ENCODE assay signal across 32 mouse cellular contexts in the genomic region with DNA sequence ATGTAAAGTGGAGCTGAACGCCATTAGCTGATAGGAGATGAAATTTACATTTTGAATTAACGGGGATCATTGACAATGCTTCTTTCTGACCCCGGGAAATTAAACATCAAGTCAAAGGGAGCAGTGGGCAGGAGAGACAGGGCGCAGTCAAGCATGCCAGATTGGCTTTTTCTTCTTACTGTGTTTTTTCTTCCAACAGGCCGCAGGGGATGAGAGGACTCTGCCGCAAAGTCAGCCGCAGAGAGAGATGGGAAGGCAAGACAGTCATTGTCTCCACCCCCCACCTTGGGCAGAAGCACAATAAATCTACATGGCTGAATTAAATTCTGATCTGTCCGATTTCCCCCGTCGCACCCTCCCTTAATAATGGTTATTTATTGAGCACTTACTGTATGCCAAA. TPM values are rescaled to one million over a fixed set of nuclear protein-coding genes. Genes with fewer than 3 reads are reported as not detected.
"Had no signal": no experiment of that assay in that cellular context is flagged by ENCODE, and none has a peak within 500 bp of the region (broad histone marks: within the 10 kb centered on the region; RNA-seq: fewer than 3 reads in every experiment).

No protein-coding gene starts in this region.

- H3K4me1 ChIP-seq: embryonic facial prominence, embryonic 12.5 days; embryonic facial prominence, embryonic 15.5 days; forebrain, embryonic 10.5 days; forebrain, embryonic 15.5 days had no signal

- H3K36me3 ChIP-seq: embryonic facial prominence, embryonic 10.5 days; embryonic facial prominence, embryonic 12.5 days; embryonic facial prominence, embryonic 13.5 days; embryonic facial prominence, embryonic 15.5 days; forebrain, embryonic 10.5 days; forebrain, embryonic 12.5 days; forebrain, embryonic 15.5 days had no signal

- H3K27me3 ChIP-seq: forebrain, embryonic 13.5 days; forebrain, embryonic 15.5 days had no signal

- ATAC-seq: forebrain, embryonic 13.5 days; forebrain, embryonic 14.5 days; forebrain, embryonic 15.5 days; forebrain, embryonic 16.5 days; forebrain, postnatal 0 days had no signal

- DNase-seq: cerebellum, adult 2 months; cerebellum, adult 8-10 months; cerebellum, adult 9-10 months; cerebellum, adult 9-11 months; cerebellum, postnatal 10 days; cerebellum, postnatal 14 days; cerebellum, postnatal 25 days; cerebellum, postnatal 36 days; embryo, embryonic 11 days; forebrain, postnatal 0 days; gastrocnemius, adult 2 months; gastrocnemius, postnatal 10 days; gastrocnemius, postnatal 14 days; gastrocnemius, postnatal 25 days; gastrocnemius, postnatal 36 days; heart, adult 11 months; heart, adult 18-20 months had no signal

- H3K9me3 ChIP-seq: embryonic facial prominence, embryonic 10.5 days; embryonic facial prominence, embryonic 12.5 days; embryonic facial prominence, embryonic 13.5 days; embryonic facial prominence, embryonic 15.5 days; forebrain, embryonic 10.5 days; forebrain, embryonic 12.5 days; forebrain, embryonic 13.5 days; forebrain, embryonic 15.5 days had no signal

- H3K4me2 ChIP-seq: embryonic facial prominence, embryonic 12.5 days; embryonic facial prominence, embryonic 13.5 days; embryonic facial prominence, embryonic 15.5 days; forebrain, embryonic 12.5 days; forebrain, embryonic 13.5 days; forebrain, embryonic 15.5 days had no signal

- H3K4me3 ChIP-seq: embryonic facial prominence, embryonic 10.5 days; embryonic facial prominence, embryonic 12.5 days; embryonic facial prominence, embryonic 13.5 days; embryonic facial prominence, embryonic 15.5 days; erythroblast, embryonic 14.5 days; forebrain, embryonic 10.5 days; forebrain, embryonic 12.5 days; forebrain, embryonic 13.5 days; forebrain, embryonic 15.5 days; gastrocnemius, adult 2 months had no signal

- H3K27ac ChIP-seq: embryonic facial prominence, embryonic 10.5 days; embryonic facial prominence, embryonic 12.5 days; embryonic facial prominence, embryonic 13.5 days; embryonic facial prominence, embryonic 15.5 days; forebrain, embryonic 10.5 days; forebrain, embryonic 12.5 days; forebrain, embryonic 13.5 days; forebrain, embryonic 15.5 days; gastrocnemius, adult 2 months had no signal

- H3K9ac ChIP-seq: embryonic facial prominence, embryonic 12.5 days; embryonic facial prominence, embryonic 13.5 days; embryonic facial prominence, embryonic 15.5 days; forebrain, embryonic 12.5 days; forebrain, embryonic 13.5 days; forebrain, embryonic 15.5 days; forebrain, postnatal 0 days had no signal

RNA-seq across cellular contexts. Expression of a gene that starts 12.5 kb away (rescaled TPM):
- polyA plus RNA-seq: cerebellum, adult 2 months; embryonic facial prominence, embryonic 10.5 days; embryonic facial prominence, embryonic 11.5 days; embryonic facial prominence, embryonic 12.5 days; embryonic facial prominence, embryonic 13.5 days; embryonic facial prominence, embryonic 15.5 days; forebrain, embryonic 10.5 days; forebrain, embryonic 11.5 days; forebrain, embryonic 12.5 days; forebrain, embryonic 13.5 days; forebrain, embryonic 14.5 days; forebrain, embryonic 15.5 days; forebrain, embryonic 16.5 days; forebrain, postnatal 0 days had no signal

RNA-seq across cellular contexts. Expression of a gene that starts 46.0 kb away (rescaled TPM):
- polyA plus RNA-seq: cerebellum, adult 2 months; cortical plate, adult 2 months; embryonic facial prominence, embryonic 11.5 days; erythroblast, embryonic 14.5 days; forebrain, embryonic 11.5 days; forebrain, embryonic 14.5 days; forebrain, embryonic 16.5 days; frontal cortex, adult 2 months had no signal

RNA-seq across cellular contexts. Expression of a gene that starts 53.4 kb away (rescaled TPM):
- polyA plus RNA-seq: embryonic facial prominence, embryonic 10.5 days; embryonic facial prominence, embryonic 11.5 days; embryonic facial prominence, embryonic 12.5 days; erythroblast, embryonic 14.5 days; forebrain, embryonic 10.5 days; forebrain, embryonic 11.5 days; forebrain, embryonic 13.5 days; forebrain, embryonic 14.5 days; forebrain, embryonic 16.5 days had no signal
